Mouse (Mus musculus): ENCODE data around the gene Xpnpep3. TPM values are rescaled to one million over a fixed set of nuclear protein-coding genes. Genes with fewer than 3 reads are reported as not detected.

The Xpnpep3 gene
- polyA plus RNA-seq, 1 experiment from 2014 or later: 12.2 TPM

DNA sequence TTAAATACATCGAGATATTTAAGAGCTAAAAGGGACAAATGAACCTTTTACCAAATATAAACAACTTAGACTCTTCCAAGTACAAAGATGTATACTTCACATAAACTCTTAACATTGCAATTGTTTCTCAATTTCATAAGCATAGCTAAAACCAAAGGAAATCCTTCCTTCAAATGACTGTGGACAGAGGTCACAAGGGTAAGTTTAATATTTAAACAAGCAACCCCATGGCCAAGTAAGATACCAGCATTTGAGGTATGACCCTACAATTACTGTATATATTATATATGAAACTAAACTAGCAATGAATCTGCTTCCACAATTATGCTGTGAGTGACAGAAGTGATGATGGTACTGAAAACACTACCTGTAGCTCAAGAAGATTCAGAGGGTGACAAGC is 35.7 kb upstream of the Xpnpep3 start:
- peaks cover 62% of the 10 kb centered on the region for H3K36me3 ChIP-seq
- H3K9me3 ChIP-seq: no peaks in the 10 kb centered on the region
- H3K4me1 ChIP-seq: peaks cover 20% of the 10 kb centered on the region
- no peak overlapping the region for H3K27ac ChIP-seq
- no peak overlapping the region for H3K9ac ChIP-seq
- no peak overlapping the region for H3K4me2 ChIP-seq (replicated peaks)
- 87% methylated on average over 1 of the region's 1 CpGs for WGBS
- H3K4me3 ChIP-seq: no peak overlapping the region
- ATAC-seq (ENCODE audit: low FRiP score, low read depth): no peak
- H3K27me3 ChIP-seq: no peaks in the 10 kb centered on the region

DNA sequence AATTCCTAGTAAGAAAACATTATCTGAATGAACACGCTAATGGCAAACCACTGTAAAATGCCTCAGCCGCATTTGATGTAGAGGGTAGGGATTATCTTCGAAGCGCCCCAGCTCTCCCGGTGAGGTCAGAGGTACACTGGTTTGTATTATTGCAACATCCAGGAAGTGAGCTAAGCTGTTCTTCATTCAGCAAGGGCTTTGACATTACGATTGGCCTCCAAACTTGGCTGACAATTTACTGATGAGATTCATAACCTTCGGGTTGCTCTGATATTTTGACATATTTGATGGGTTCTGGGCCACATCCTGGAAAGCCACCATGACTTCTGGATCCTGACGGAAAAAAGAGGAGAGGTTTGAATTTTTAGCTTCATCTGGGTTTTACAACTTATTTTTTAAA is 34.7 kb upstream of the Xpnpep3 start:
- H3K9ac ChIP-seq: no peak overlapping the region
- no peaks in the 10 kb centered on the region for H3K27me3 ChIP-seq
- H3K9me3 ChIP-seq: no peaks in the 10 kb centered on the region
- WGBS: 87% methylated on average over 8 of the region's 8 CpGs
- H3K4me2 ChIP-seq (replicated peaks): no peak overlapping the region
- peaks cover 11% of the 10 kb centered on the region; the same call in 1 of the 2 replicates for H3K4me1 ChIP-seq
- peaks cover 71% of the 10 kb centered on the region for H3K36me3 ChIP-seq
- no peak overlapping the region for H3K4me3 ChIP-seq
- no peak for ATAC-seq (ENCODE audit: low FRiP score, low read depth)
- no peak overlapping the region for H3K27ac ChIP-seq

DNA sequence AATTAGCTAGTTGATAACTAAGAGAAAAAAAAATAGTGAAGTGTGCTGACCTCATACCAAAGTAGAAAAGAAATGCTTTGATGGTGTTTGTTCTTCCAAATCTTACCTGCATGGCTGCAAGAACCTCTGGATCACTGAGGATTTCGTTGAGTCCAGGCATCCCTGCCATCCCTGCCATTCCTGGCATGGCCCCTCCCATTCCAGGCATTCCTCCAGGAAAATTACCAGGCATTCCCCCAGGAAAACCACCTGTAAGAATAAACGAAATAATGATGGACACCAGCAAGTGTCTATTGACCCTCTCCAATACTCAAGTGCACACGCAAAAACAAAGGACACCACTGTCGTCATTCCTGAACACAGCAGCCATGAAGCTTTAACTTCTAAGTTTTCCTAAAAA is 33.7 kb upstream of the Xpnpep3 start:
- Histone ChIP-seq H3K9me3 (no peaks in the 10 kb centered on the region), H3K36me3 (peaks cover 78% of the 10 kb centered on the region), H3K27ac (no peak overlapping the region), H3K4me2 (replicated peaks) (no peak overlapping the region), H3K27me3 (no peaks in the 10 kb centered on the region), H3K9ac (no peak overlapping the region; the same call in 1 of the 2 replicates), H3K4me3 (no peak overlapping the region), H3K4me1 (peaks cover 6% of the 10 kb centered on the region; the same call in 1 of the 2 replicates)
- no peak for ATAC-seq (ENCODE audit: low FRiP score, low read depth)
- WGBS: 81% methylated on average over 4 of the region's 4 CpGs

DNA sequence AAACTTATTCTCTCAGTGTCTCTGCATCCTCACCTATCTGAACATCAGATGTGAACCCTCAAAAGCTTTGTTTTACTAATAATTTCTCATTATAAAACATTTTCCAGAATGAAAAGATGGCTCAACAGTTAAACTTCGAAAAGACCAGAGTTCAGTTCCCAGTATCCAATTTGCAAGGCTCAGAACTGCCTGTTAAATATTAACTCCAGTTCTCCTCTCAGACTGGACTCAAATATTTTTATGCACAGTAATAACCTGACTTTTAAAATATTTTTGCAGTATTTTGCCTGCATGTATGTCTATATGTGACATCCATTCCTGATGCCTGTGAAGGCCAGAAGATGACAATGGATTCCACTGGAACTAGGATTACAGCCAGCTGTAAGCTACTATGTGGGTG is 31.3 kb upstream of the Xpnpep3 start:
- Histone ChIP-seq H3K9ac (no peak overlapping the region), H3K4me1 (no peaks in the 10 kb centered on the region), H3K4me3 (no peak overlapping the region), H3K27ac (no peak overlapping the region), H3K4me2 (replicated peaks) (no peak overlapping the region), H3K9me3 (no peaks in the 10 kb centered on the region), H3K36me3 (peaks cover 91% of the 10 kb centered on the region), H3K27me3 (no peaks in the 10 kb centered on the region)
- WGBS: 93% methylated on average over 1 of the region's 1 CpGs
- no peak for ATAC-seq (ENCODE audit: low FRiP score, low read depth)

DNA sequence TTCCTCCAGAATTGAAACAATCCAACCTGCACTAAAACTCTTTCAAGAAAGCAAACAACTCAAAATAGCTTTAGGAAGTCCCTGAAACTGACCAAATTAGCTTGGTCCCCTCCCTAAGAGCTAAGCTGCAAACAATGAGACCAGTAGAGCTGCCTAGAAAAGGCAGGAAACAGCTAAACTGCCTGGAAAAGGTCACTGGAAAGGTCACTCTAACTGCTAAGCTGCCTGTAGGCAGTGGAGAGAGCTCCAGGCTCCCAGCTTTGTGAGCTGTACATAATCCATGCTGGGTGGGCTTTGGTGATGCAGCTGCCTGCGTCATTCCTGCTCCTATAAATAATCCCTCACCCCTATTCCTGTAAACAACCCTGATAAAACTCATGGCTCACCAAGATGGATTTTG is 29.6 kb upstream of the Xpnpep3 start:
- no peak overlapping the region for H3K27ac ChIP-seq
- no peak for ATAC-seq (ENCODE audit: low FRiP score, low read depth)
- H3K9me3 ChIP-seq: no peaks in the 10 kb centered on the region
- H3K27me3 ChIP-seq: no peaks in the 10 kb centered on the region
- H3K9ac ChIP-seq: no peak overlapping the region
- no peaks in the 10 kb centered on the region for H3K4me1 ChIP-seq
- H3K36me3 ChIP-seq: peaks cover 89% of the 10 kb centered on the region
- H3K4me2 ChIP-seq (replicated peaks): no peak overlapping the region
- 73% methylated on average over 1 of the region's 1 CpGs for WGBS
- H3K4me3 ChIP-seq: no peak overlapping the region

DNA sequence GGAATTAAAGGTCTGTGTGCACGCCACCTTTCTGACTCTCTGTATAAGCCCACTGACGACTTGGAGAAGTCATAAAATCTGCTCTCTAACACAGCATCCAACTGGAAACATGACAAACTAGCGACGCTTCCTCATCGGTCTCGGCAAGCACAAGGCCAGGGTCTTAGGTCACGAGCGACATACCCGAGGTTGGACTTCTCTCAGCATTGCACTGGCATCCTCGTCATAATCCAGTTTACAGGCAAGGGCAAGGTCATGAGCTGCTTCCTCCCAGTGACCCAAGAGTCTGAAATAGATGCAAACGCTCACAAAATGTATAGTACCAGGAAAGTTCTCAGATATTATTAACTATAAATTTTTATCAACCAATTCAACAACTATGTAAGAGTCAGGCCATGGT is 25.3 kb upstream of the Xpnpep3 start:
- Histone ChIP-seq H3K36me3 (peaks cover 77% of the 10 kb centered on the region), H3K27ac (no peak overlapping the region), H3K27me3 (no peaks in the 10 kb centered on the region), H3K9me3 (no peaks in the 10 kb centered on the region), H3K9ac (no peak overlapping the region), H3K4me2 (replicated peaks) (no peak overlapping the region), H3K4me3 (no peak overlapping the region), H3K4me1 (no peaks in the 10 kb centered on the region)
- no peak for ATAC-seq (ENCODE audit: low FRiP score, low read depth)
- 90% methylated on average over 11 of the region's 11 CpGs for WGBS

DNA sequence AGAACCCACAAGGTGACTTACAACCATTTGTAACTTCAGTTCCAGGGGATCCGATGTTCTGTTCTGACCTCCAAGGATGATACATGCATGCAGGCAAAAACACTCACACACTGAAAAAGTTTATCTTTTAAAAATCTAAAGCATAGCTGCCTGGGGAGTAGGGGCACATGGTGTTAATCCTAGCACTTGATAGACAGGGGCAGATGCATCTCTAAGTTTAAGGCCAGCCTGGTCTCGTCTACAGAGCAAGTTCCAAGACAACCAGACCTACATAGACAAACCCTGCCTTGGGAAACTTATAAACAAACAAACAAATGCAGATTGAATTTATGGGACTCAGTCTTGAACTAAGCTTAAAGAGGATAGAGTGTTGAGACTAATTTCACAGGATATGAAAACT is 21.1 kb upstream of the Xpnpep3 start:
- no peak overlapping the region for H3K4me3 ChIP-seq
- peaks cover 80% of the 10 kb centered on the region for H3K36me3 ChIP-seq
- no peak overlapping the region for H3K9ac ChIP-seq
- ATAC-seq (ENCODE audit: low FRiP score, low read depth): no peak
- WGBS: 84% methylated on average over 2 of the region's 2 CpGs
- H3K27me3 ChIP-seq: no peaks in the 10 kb centered on the region
- no peak overlapping the region for H3K27ac ChIP-seq
- no peaks in the 10 kb centered on the region for H3K4me1 ChIP-seq
- no peaks in the 10 kb centered on the region for H3K9me3 ChIP-seq
- no peak overlapping the region for H3K4me2 ChIP-seq (replicated peaks)

DNA sequence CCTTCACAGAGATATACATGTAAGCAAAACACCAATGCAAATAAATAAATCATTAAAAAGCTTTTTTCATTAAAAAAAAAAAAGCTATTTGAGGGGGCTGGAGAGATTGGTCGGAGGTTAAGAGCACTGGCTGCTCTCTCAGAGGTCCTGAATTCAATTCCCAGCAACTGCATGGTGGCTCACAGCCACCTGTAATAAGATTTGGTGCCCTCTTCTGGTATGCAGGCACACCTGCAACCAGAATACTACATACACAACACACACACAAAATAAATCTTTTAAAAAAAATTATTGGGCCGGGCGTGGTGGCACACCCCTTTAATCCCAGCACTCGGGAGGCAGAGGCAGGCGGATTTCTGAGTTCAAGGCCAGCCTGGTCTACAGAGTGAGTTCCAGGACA is 13.6 kb upstream of the Xpnpep3 start:
- Histone ChIP-seq H3K4me3 (no peak overlapping the region), H3K4me2 (replicated peaks) (no peak overlapping the region), H3K9ac (no peak overlapping the region), H3K36me3 (peaks cover 93% of the 10 kb centered on the region), H3K4me1 (no peaks in the 10 kb centered on the region), H3K9me3 (no peaks in the 10 kb centered on the region), H3K27ac (no peak overlapping the region), H3K27me3 (no peaks in the 10 kb centered on the region)
- WGBS: 92% methylated on average over 5 of the region's 5 CpGs
- ATAC-seq (ENCODE audit: low FRiP score, low read depth): no peak

DNA sequence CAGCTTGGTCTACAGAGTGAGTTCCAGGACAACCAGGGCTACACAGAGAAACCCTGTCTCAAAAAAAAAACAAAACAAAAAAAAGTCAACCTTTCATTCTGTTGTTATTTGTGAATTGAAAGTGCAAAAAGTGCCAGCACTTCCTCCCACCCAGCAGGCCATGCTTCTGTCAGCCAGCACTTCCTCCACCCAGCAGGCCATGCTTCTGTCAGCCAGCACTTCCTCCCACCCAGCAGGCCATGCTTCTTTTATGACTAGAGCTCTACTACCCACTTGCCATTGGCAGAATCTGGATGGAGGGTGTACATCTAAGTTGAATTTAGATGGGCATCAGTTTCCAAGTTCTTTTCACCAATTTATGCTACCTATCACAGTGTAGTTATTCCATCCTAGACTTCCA is 6.9 kb upstream of the Xpnpep3 start:
- Histone ChIP-seq H3K36me3 (peaks cover 50% of the 10 kb centered on the region), H3K4me1 (peaks cover 12% of the 10 kb centered on the region), H3K9ac (no peak overlapping the region), H3K9me3 (no peaks in the 10 kb centered on the region), H3K27ac (no peak overlapping the region), H3K4me3 (no peak overlapping the region), H3K27me3 (no peaks in the 10 kb centered on the region), H3K4me2 (replicated peaks) (no peak overlapping the region)
- no peak for ATAC-seq (ENCODE audit: low FRiP score, low read depth)

DNA sequence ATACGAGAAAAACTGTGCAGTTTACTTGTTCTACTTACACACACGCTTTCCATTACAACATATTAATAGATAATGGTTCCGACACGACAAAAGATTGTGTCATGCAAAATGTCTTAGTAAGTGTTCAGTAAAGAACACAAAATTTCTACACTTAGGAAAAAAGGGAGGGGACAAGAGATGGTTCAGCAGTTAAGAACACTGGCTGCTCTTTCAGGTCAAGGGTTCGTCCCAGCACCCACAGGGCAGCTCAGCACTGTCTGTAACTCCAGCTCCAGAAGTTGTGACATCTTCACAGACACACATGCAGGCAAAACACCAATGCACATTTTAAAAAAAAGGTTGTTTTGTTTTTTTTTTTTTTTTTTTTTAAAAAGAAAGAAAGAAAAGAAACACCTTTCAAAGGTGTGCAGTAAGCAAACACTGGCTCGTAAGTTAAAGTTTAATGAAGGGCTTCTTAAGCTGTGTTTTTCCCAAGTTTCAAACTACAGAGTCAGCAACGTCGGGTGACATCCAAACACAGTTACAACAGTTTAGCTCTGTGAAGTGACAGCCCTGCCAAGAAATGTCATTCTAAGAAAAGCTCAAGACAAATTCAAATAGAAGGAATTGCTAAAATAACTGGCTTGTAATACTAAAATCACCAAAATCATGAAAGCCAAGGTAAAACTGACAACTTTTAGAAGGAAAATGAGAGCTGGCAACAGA is 5.6 kb upstream of the Xpnpep3 start:
- Histone ChIP-seq H3K27ac (no peak overlapping the region), H3K4me2 (replicated peaks) (no peak overlapping the region), H3K27me3 (no peaks in the 10 kb centered on the region), H3K4me1 (peaks cover 18% of the 10 kb centered on the region), H3K36me3 (peaks cover 38% of the 10 kb centered on the region), H3K4me3 (no peak overlapping the region), H3K9ac (no peak overlapping the region), H3K9me3 (no peaks in the 10 kb centered on the region)
- WGBS: 90% methylated on average over 8 of the region's 8 CpGs
- no peak for ATAC-seq (ENCODE audit: low FRiP score, low read depth)

DNA sequence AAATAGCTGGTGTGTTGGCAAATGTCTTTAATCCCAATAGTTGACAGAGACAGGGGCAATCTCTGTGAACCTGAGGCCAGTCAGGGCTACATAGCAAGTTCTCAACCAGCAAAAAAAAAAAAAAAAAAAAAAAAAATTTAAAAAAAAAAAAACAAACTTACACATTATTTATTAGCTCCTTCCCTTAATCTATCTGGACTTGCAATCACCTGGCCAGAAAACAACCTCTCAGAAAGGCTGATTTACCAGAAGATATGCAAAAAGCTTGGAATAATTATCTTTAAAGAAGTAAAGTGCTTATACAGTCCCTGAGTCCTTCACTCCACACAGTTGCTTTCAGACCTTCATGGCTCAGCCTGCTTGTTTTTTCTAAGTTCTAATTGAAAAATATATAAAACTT is 1.7 kb upstream of the Xpnpep3 start:
- Histone ChIP-seq H3K36me3 (peaks cover 6% of the 10 kb centered on the region; the same call in 1 of the 2 replicates), H3K4me2 (replicated peaks) (peak overlapping the region; percentile 82), H3K27me3 (no peaks in the 10 kb centered on the region), H3K4me1 (peaks cover 28% of the 10 kb centered on the region), H3K27ac (no peak overlapping the region), H3K9me3 (no peaks in the 10 kb centered on the region), H3K9ac (peak overlapping the region; percentile 94), H3K4me3 (peak overlapping the region; percentile 95)
- ATAC-seq (ENCODE audit: low FRiP score, low read depth): no peak

DNA sequence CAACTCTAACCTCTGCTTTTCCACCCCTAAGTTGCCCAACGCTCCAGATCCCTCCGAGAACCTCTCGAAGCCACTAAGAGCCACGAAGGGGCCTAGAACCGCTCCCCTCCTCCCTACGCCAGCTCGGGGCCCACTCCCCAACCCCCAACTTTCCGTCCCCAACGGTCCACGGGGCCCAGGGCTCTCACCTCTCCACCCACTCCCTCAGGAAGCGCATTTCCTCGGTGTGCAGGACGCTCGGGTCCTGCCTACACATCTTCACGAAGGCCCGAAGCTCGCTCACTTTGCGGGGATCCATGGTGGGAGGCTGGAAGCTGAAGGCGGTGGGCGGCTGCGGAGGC is 671 bp upstream of the Xpnpep3 start:
- H3K9me3 ChIP-seq: no peaks in the 10 kb centered on the region
- WGBS: under 1% methylated on average over 21 of the region's 21 CpGs
- peak overlapping the region; percentile 82 for H3K4me2 ChIP-seq (replicated peaks)
- peak overlapping the region; percentile 95 for H3K4me3 ChIP-seq
- ATAC-seq (ENCODE audit: low FRiP score, low read depth): no peak; the same call in 1 of the 2 replicates
- H3K9ac ChIP-seq: peak overlapping the region; percentile 94
- no peaks in the 10 kb centered on the region for H3K27me3 ChIP-seq
- 0 out of 2 replicates have a peak, but pooled peaks cover 4% of the 10 kb centered on the region for H3K36me3 ChIP-seq
- H3K4me1 ChIP-seq: peaks cover 28% of the 10 kb centered on the region
- peak overlapping the region; percentile 91 for H3K27ac ChIP-seq

DNA sequence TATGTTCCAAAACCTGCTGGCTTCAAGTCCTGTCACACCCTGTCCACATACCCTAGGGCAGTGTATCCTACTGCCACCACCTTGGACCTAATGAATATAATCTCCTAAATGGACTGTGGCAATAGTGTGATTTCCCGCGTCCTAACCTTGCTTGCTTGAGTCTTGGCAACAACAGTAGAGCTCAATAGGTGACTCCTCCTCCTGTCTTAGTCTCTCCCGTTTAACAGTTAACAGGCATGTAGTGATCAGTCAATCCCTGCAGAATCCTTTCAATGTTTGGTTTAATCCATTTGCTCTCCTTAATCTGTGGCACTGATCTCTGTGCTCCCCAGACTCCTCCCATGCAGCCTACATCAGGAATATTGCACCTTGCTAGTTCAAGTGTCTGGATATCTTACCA is 5.1 kb downstream of the Xpnpep3 start:
- Histone ChIP-seq H3K9me3 (no peaks in the 10 kb centered on the region), H3K36me3 (no peaks in the 10 kb centered on the region), H3K27ac (no peak overlapping the region), H3K9ac (no peak overlapping the region), H3K4me3 (no peak overlapping the region), H3K27me3 (no peaks in the 10 kb centered on the region), H3K4me2 (replicated peaks) (no peak overlapping the region), H3K4me1 (peaks cover 10% of the 10 kb centered on the region)
- no peak for ATAC-seq (ENCODE audit: low FRiP score, low read depth)
- WGBS: 81% methylated on average over 3 of the region's 3 CpGs
